Mouse (Mus musculus): ENCODE measurements around the gene Nlrc5. TPM values are rescaled to one million over a fixed set of nuclear protein-coding genes. Genes with fewer than 3 reads are reported as not detected.
"Not testable (repeated sequence)": the region's sequence is repeated elsewhere in the genome, so short reads cannot be mapped to it uniquely, and the experiment has no call there.

Nlrc5 gene
- polyA plus RNA-seq, 1 experiment from 2014 or later, result 0.11 TPM

- Histone ChIP-seq H3K36me3 (ENCODE audit: insufficient read depth) (peaks cover 27% of the 10 kb centered on the region), H3K4me3 (ENCODE audit: low read depth, low read length) (no peak overlapping the region), H3K27me3 (ENCODE audit: insufficient read depth, low read length) (no peaks in the 10 kb centered on the region), H3K4me1 (ENCODE audit: insufficient read depth) (no peaks in the 10 kb centered on the region), H3K9ac (no peak overlapping the region), H3K27ac (ENCODE audit: low read depth) (no peak overlapping the region), H3K4me2 (no peak overlapping the region), H3K9me3 (ENCODE audit: low read depth, low read length) (no peaks in the 10 kb centered on the region)
- WGBS, result 78% methylated on average over 3 of the region's 3 CpGs
- TF ChIP-seq CTCF (IDR thresholded peaks at IDR 0.05; ENCODE audit: low read depth), result no peak
- DNase-seq (no peak), ATAC-seq (ENCODE audit: insufficient read depth) (no peak)
These were observed 34.7 kb upstream of the Nlrc5 start for GRCm38 (mm10) chr8:94399361-94399953.

GRCm38 (mm10) chr8:94399957-94400356 lies 34.2 kb upstream of the Nlrc5 start:
- H3K4me1 ChIP-seq (ENCODE audit: insufficient read depth); H3K4me2 ChIP-seq; ATAC-seq (ENCODE audit: insufficient read depth); H3K9me3 ChIP-seq (ENCODE audit: low read depth, low read length); H3K4me3 ChIP-seq (ENCODE audit: low read depth, low read length); H3K9ac ChIP-seq; DNase-seq; H3K27me3 ChIP-seq (ENCODE audit: insufficient read depth, low read length); H3K27ac ChIP-seq (ENCODE audit: low read depth): not testable (repeated sequence)
- H3K36me3 ChIP-seq (ENCODE audit: insufficient read depth), result peaks cover 22% of the 10 kb centered on the region
- WGBS, result 70% methylated on average over 2 of the region's 2 CpGs

DNA sequence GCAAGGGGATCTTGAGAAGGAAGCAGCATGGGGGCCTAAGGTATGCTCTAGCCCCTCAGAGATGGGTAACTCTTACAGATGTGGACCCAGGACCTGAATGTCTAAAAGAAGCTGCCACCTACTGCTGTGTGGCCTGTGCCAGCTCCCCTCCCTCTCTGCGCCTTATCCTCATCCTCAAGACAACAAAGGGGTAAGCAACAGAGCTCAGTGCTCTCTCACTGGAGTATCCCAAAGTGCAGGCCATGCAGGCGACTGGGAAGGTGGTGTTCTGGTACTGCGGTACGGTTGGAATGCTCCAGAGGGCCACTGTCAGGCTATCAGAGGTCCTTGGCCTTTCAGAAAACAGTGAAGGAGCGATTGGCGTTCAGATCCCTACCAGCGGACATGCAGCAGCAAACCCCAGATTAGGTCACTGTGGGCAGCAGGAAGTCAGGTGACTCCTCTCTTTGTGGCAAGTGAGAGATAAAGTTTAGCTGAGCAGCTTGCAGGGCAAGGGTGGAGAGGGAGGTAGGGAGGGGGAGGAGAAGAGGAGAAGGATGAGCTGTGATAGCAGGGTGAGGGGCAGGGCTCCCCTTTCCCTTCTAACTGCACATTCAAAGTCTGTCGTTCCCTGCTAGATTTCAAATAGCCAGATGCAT lies 25.6 kb upstream of the Nlrc5 start:
- ATAC-seq (ENCODE audit: insufficient read depth), result no peak
- Histone ChIP-seq H3K36me3 (ENCODE audit: insufficient read depth) (no peaks in the 10 kb centered on the region), H3K4me3 (ENCODE audit: low read depth, low read length) (no peak overlapping the region), H3K9me3 (ENCODE audit: low read depth, low read length) (no peaks in the 10 kb centered on the region), H3K27me3 (ENCODE audit: insufficient read depth, low read length) (no peaks in the 10 kb centered on the region), H3K4me2 (no peak overlapping the region), H3K9ac (no peak overlapping the region), H3K27ac (ENCODE audit: low read depth) (no peak overlapping the region), H3K4me1 (ENCODE audit: insufficient read depth) (no peaks in the 10 kb centered on the region)
- 38% methylated on average over 8 of the region's 8 CpGs for WGBS
- TF ChIP-seq CTCF (IDR thresholded peaks at IDR 0.05; ENCODE audit: low read depth), result no peak
- no peak for DNase-seq

- Histone ChIP-seq H3K9ac (no peak overlapping the region), H3K4me2 (no peak overlapping the region), H3K36me3 (ENCODE audit: insufficient read depth) (no peaks in the 10 kb centered on the region), H3K27ac (ENCODE audit: low read depth) (no peak overlapping the region), H3K27me3 (ENCODE audit: insufficient read depth, low read length) (no peaks in the 10 kb centered on the region), H3K4me3 (ENCODE audit: low read depth, low read length) (no peak overlapping the region), H3K4me1 (ENCODE audit: insufficient read depth) (no peaks in the 10 kb centered on the region), H3K9me3 (ENCODE audit: low read depth, low read length) (no peaks in the 10 kb centered on the region)
- ATAC-seq (ENCODE audit: insufficient read depth) (no peak), DNase-seq (no peak)
- TF ChIP-seq CTCF (IDR thresholded peaks at IDR 0.05; ENCODE audit: low read depth), result no peak
- 88% methylated on average over 7 of the region's 7 CpGs for WGBS
These were observed 24.6 kb upstream of the Nlrc5 start for GRCm38 (mm10) chr8:94409523-94409922.

DNA sequence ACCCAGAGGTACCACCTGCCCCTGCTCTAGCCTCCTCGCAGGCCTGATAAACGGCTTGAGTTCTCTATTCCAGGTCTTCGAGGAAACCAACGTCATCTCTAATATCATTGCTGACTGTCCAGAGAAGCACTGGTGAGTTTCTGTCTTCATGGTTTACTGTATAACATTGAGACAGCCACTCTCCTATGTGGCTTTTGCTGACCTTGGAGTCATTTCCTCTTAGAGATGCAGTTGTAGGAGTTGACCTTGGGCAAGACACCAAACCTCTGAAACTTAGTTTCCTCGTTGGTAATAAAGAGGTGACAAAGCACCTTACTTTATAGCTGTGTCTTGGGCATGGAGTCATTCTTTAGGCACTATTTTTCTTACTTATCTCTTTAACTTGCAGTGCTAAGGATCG lies 21.6 kb upstream of the Nlrc5 start:
- no peaks in the 10 kb centered on the region for H3K27me3 ChIP-seq (ENCODE audit: insufficient read depth, low read length)
- 79% methylated on average over 6 of the region's 6 CpGs for WGBS
- no peak overlapping the region for H3K9ac ChIP-seq
- TF ChIP-seq CTCF (IDR thresholded peaks at IDR 0.05; ENCODE audit: low read depth), result no peak
- ATAC-seq (ENCODE audit: insufficient read depth), result no peak
- H3K4me3 ChIP-seq (ENCODE audit: low read depth, low read length), result no peak overlapping the region
- H3K9me3 ChIP-seq (ENCODE audit: low read depth, low read length), result no peaks in the 10 kb centered on the region
- no peaks in the 10 kb centered on the region for H3K36me3 ChIP-seq (ENCODE audit: insufficient read depth)
- DNase-seq, result no peak
- no peaks in the 10 kb centered on the region for H3K4me1 ChIP-seq (ENCODE audit: insufficient read depth)
- H3K27ac ChIP-seq (ENCODE audit: low read depth), result no peak overlapping the region
- no peak overlapping the region for H3K4me2 ChIP-seq

DNA sequence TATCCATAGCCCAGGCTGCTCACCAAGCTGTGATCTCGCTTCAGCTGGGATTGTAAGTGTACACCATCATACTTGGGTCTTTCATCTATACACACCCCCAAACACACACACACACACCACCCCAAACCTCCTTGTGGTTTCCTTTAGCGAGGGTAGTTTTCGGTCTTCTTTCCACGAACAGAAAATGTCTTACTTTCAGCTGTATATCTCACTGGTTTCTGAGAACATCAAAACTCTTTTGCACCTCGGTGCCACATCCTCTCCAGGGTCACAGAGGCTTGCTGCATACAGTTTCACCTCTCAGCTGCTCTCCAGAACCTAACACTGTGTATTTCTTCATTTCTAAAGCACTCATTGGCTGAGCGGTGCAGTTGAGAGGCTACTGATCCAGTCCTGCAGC lies 20.6 kb upstream of the Nlrc5 start:
- no peak for ATAC-seq (ENCODE audit: insufficient read depth)
- TF ChIP-seq CTCF (IDR thresholded peaks at IDR 0.05; ENCODE audit: low read depth), result no peak

GRCm38 (mm10) chr8:94415218-94415617 lies 18.9 kb upstream of the Nlrc5 start:
- no peak overlapping the region for H3K4me2 ChIP-seq
- H3K36me3 ChIP-seq (ENCODE audit: insufficient read depth), result no peaks in the 10 kb centered on the region
- H3K27ac ChIP-seq (ENCODE audit: low read depth), result no peak overlapping the region
- DNase-seq, result peak; percentile 8
- no peak for ATAC-seq (ENCODE audit: insufficient read depth)
- no peak overlapping the region for H3K9ac ChIP-seq
- H3K9me3 ChIP-seq (ENCODE audit: low read depth, low read length), result no peaks in the 10 kb centered on the region
- no peak overlapping the region for H3K4me3 ChIP-seq (ENCODE audit: low read depth, low read length)
- H3K4me1 ChIP-seq (ENCODE audit: insufficient read depth), result no peaks in the 10 kb centered on the region
- no peak for TF ChIP-seq CTCF (IDR thresholded peaks at IDR 0.05; ENCODE audit: low read depth)
- H3K27me3 ChIP-seq (ENCODE audit: insufficient read depth, low read length), result no peaks in the 10 kb centered on the region
- 57% methylated on average over 2 of the region's 2 CpGs for WGBS

More for the DNA sequence above, 20.6 kb upstream of the Nlrc5 start:
- H3K4me2 ChIP-seq, result no peak overlapping the region
- H3K4me3 ChIP-seq (ENCODE audit: low read depth, low read length), result no peak overlapping the region
- H3K9ac ChIP-seq, result no peak overlapping the region
- H3K27me3 ChIP-seq (ENCODE audit: insufficient read depth, low read length), result no peaks in the 10 kb centered on the region
- H3K27ac ChIP-seq (ENCODE audit: low read depth), result no peak overlapping the region
- no peaks in the 10 kb centered on the region for H3K36me3 ChIP-seq (ENCODE audit: insufficient read depth)
- no peaks in the 10 kb centered on the region for H3K4me1 ChIP-seq (ENCODE audit: insufficient read depth)
- 69% methylated on average over 6 of the region's 6 CpGs for WGBS
- H3K9me3 ChIP-seq (ENCODE audit: low read depth, low read length), result no peaks in the 10 kb centered on the region
- DNase-seq, result no peak

Measured in lung, embryonic 14.5 days (tissue).